Mouse (Mus musculus) midbrain, postnatal 0 days (tissue): ENCODE measurements around the gene Necab2. TPM values are rescaled to one million over a fixed set of nuclear protein-coding genes. Genes with fewer than 3 reads are reported as not detected.

Source experiments
- ATAC-seq: fragments of 200-750 bp; cut with Nextera tagmentation; 2 replicates; pipeline ENCODE4 v1.8.0; 2017; ENCODE audit warnings: moderate number of reproducible peaks, mild to moderate bottlenecking, moderate TSS enrichment, moderate library complexity; ENCODE audit not compliant: low FRiP score
- DNase-seq: peaks from one replicate; pipeline ENCODE4 v3.0.0-alpha.2; 2015; ENCODE audit warnings: low spot score
- H3K27ac ChIP-seq: fragments of 300-500 bp; sonication (generic); 2 replicates; pipeline ENCODE4 v1.5.1; 2014; ENCODE audit warnings: low read depth, mild to moderate bottlenecking, low read length, mixed read lengths
- H3K27me3 ChIP-seq: fragments of 300-500 bp; sonication (generic); 2 replicates; pipeline ENCODE4 v1.6.1; 2014; ENCODE audit warnings: low read length, control low read depth, mixed read lengths; ENCODE audit not compliant: insufficient read depth
- H3K36me3 ChIP-seq: fragments of 300-500 bp; sonication (generic); 2 replicates; pipeline ENCODE4 v1.6.1; 2014; ENCODE audit warnings: low read length, control low read depth, mixed read lengths; ENCODE audit not compliant: insufficient read depth
- H3K4me1 ChIP-seq: fragments of 300-500 bp; sonication (generic); 2 replicates; pipeline ENCODE4 v1.6.1; 2014; ENCODE audit warnings: mild to moderate bottlenecking, control low read depth, antibody characterized with exemption, low read length, mixed read lengths; ENCODE audit not compliant: insufficient read depth
- H3K4me2 ChIP-seq: fragments of 300-500 bp; sonication (generic); 2 replicates; pipeline ENCODE4 v1.6.1; 2014; ENCODE audit warnings: low read depth, mild to moderate bottlenecking, low read length, mixed read lengths; ENCODE audit not compliant: poor library complexity, severe bottlenecking
- H3K4me3 ChIP-seq: fragments of 300-500 bp; sonication (generic); 2 replicates; pipeline ENCODE4 v1.5.1; 2014; ENCODE audit warnings: low read depth, mild to moderate bottlenecking, low read length, moderate library complexity
- H3K9ac ChIP-seq: fragments of 300-500 bp; sonication (generic); replicated peaks from 2 replicates; pipeline ENCODE4 v1.6.1; 2014; ENCODE audit warnings: mild to moderate bottlenecking, low read length, moderate library complexity, mixed read lengths; ENCODE audit not compliant: poor library complexity, severe bottlenecking
- H3K9me3 ChIP-seq: fragments of 300-500 bp; sonication (generic); 2 replicates; pipeline ENCODE4 v1.6.1; 2016; ENCODE audit warnings: low read length, control low read depth
- CTCF ChIP-seq: IDR thresholded peaks from 2 replicates; pipeline ENCODE4 v1.5.1; 2016; ENCODE audit warnings: antibody characterized with exemption, mild to moderate bottlenecking
- WGBS: fragments of 180-500 bp; shearing (Covaris S2); extraction: QIAGEN DNeasy Blood & Tissue Kit; methylation state at CpG from one replicate; pipeline ENCODE4 v1.1.7; 2014; 5-methylcytosine and 5-hydroxymethylcytosine counted together
- polyA plus RNA-seq: library from polyadenylated mRNA; unstranded; fragments of >200 nt; fragmentation: Nextera tagmentation; extraction: Ambion mirVana; gene quantifications from 2 replicates; pipeline ENCODE4 v1.2.1, GENCODE M21; 2015
- total RNA-seq: library from RNA; depleted of rRNA; stranded (reverse); fragments of >200 nt; gene quantifications from 2 replicates; pipeline ENCODE4 v1.2.3, GENCODE M21; 2014

Gene Necab2
- total and polyA plus RNA-seq, 2 experiments from 2014 or later: 76.6 to 119 TPM

- Histone ChIP-seq H3K9me3 (no peaks in the 10 kb centered on the region), H3K4me3 (no peak overlapping the region), H3K36me3 (no peaks in the 10 kb centered on the region), H3K27me3 (no peaks in the 10 kb centered on the region), H3K27ac (no peak overlapping the region), H3K9ac (no peak overlapping the region), H3K4me1 (no peaks in the 10 kb centered on the region), H3K4me2 (no peak overlapping the region)
- ATAC-seq: no peak
- DNase-seq: no peak
- WGBS: 87% methylated on average over 7 of the region's 7 CpGs
- no peak for TF ChIP-seq CTCF
Measured at GRCm38 (mm10) chr8:119430690-119431089, 15.8 kb upstream of the Necab2 start.

GRCm38 (mm10) chr8:119432372-119432771 lies 14.1 kb upstream of the Necab2 start:
- H3K36me3 ChIP-seq: no peaks in the 10 kb centered on the region
- no peak overlapping the region for H3K9ac ChIP-seq
- ATAC-seq: no peak
- no peaks in the 10 kb centered on the region for H3K9me3 ChIP-seq
- H3K27ac ChIP-seq: no peak overlapping the region
- no peak overlapping the region for H3K4me3 ChIP-seq
- H3K27me3 ChIP-seq: no peaks in the 10 kb centered on the region
- DNase-seq: no peak
- TF ChIP-seq CTCF: no peak
- H3K4me1 ChIP-seq: no peaks in the 10 kb centered on the region
- no peak overlapping the region for H3K4me2 ChIP-seq
- 62% methylated on average over 3 of the region's 3 CpGs for WGBS

DNA sequence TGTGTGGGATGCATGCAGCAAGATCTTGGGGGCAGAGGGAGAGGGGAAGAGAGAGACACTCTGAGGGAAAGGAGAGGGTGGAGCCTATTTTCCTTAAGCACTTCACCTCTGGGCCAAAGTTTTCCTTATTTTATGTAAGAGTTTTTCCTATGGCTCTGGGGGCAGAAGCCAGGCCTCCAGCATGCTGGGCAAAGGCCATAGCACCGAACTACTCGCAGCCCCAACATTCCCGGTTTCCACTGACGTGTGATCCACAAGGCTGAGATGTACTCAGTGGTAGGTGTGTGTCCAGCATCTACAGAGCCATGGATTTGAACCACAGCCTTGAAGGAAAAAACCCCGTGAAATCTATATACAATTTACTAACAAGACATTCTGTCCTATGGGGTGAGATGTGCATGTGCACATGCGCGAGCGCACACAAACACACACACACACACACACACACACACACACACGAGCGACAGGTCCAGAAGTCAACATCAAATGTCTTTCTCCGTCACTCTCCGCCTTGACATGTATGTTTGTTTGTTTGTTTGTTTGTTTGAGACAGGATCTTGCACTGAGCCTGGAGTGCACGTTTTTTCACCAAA lies 12.8 kb upstream of the Necab2 start, which contains the start of gene Osgin1:
Gene Osgin1, plus strand, starts transcription at position 543 of the 593 bp plus-strand sequence.
- Histone ChIP-seq H3K4me2 (no peak within 1 kb of the TSS), H3K4me3 (no peak within 1 kb of the TSS), H3K9ac (no peak within 1 kb of the TSS), H3K27me3 (no peaks in the 10 kb centered on the region), H3K36me3 (no peaks in the 10 kb centered on the region), H3K27ac (no peak within 1 kb of the TSS), H3K4me1 (no peaks in the 10 kb centered on the region), H3K9me3 (no peaks in the 10 kb centered on the region)
- DNase-seq (no peak), ATAC-seq (no peak)
- WGBS: 89% methylated on average over 13 of the region's 13 CpGs
- TF ChIP-seq CTCF: no peak

DNA sequence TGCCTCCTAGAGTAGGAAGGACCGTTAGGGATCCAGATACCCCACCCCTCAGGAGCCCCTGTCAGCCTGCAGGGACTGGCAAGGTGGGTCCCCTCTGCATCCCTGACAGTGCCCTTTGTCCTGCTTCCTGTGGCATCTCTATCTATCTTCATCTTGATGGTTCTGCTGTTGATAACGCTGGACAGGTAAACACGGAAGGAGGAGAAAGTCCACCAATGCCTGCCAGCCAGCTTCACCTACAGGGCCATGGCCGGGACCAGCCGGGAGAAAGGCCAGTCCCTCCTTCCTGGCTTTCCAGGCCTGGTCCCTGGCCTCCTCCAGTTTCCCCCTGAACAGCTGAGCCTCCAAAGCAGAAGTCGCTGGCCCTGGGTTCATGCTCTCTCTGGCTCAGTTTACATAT lies 11.9 kb upstream of the Necab2 start:
- no peaks in the 10 kb centered on the region for H3K36me3 ChIP-seq
- WGBS: 91% methylated on average over 6 of the region's 6 CpGs
- no peak for DNase-seq
- no peak overlapping the region for H3K27ac ChIP-seq
- no peaks in the 10 kb centered on the region for H3K4me1 ChIP-seq
- H3K4me3 ChIP-seq: no peak overlapping the region
- ATAC-seq: no peak
- no peaks in the 10 kb centered on the region for H3K9me3 ChIP-seq
- H3K27me3 ChIP-seq: no peaks in the 10 kb centered on the region
- no peak overlapping the region for H3K4me2 ChIP-seq
- H3K9ac ChIP-seq: no peak overlapping the region
- TF ChIP-seq CTCF: no peak

- Histone ChIP-seq H3K4me1 (no peaks in the 10 kb centered on the region), H3K9ac (no peak overlapping the region), H3K4me2 (no peak overlapping the region), H3K36me3 (no peaks in the 10 kb centered on the region), H3K27ac (no peak overlapping the region), H3K27me3 (no peaks in the 10 kb centered on the region), H3K4me3 (no peak overlapping the region), H3K9me3 (no peaks in the 10 kb centered on the region)
- WGBS: 86% methylated on average over 7 of the region's 7 CpGs
- TF ChIP-seq CTCF: no peak
- no peak for ATAC-seq
- DNase-seq: no peak
Measured at GRCm38 (mm10) chr8:119435527-119435926, 11.0 kb upstream of the Necab2 start.

DNA sequence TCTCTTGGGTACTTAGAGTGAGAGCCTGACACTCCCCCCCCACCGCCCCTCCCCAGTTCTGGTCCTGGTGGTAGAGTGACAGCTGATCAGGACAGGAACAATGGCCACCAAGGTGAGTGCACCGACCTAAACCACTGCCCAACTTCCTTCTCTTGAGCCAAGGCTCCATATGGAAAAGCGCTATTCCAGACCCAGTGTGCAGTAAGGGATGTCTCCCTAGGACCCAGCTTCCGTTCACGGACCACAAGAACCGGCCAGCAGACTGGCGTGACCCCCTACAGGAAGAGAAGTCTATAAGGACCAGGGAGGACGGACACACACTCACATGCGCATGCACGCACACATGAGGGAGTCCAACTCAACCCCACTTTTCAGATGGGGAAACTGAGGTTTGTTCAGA lies 10.2 kb upstream of the Necab2 start:
- Histone ChIP-seq H3K27me3 (no peaks in the 10 kb centered on the region), H3K9me3 (no peaks in the 10 kb centered on the region), H3K36me3 (no peaks in the 10 kb centered on the region), H3K4me3 (no peak overlapping the region), H3K4me1 (0 out of 2 replicates have a peak, but pooled peaks cover 3% of the 10 kb centered on the region), H3K4me2 (no peak overlapping the region), H3K9ac (no peak overlapping the region), H3K27ac (no peak overlapping the region)
- ATAC-seq (no peak), DNase-seq (no peak)
- WGBS: 88% methylated on average over 10 of the region's 10 CpGs
- no peak for TF ChIP-seq CTCF
